Mouse (Mus musculus) layer of hippocampus, adult 2 months (tissue): ENCODE results near the gene E130308A19Rik. TPM values are rescaled to one million over a fixed set of nuclear protein-coding genes. Genes with fewer than 3 reads are reported as not detected.
A peak's percentile ranks its signal among the peaks of the same experiment; 100 is the strongest.

Source experiments
- DNase-seq, 2 experiments: peaks; one replicate each; pipeline ENCODE4 v3.0.0; 2022; ENCODE audit warnings: low spot score in 2 of 2
- H3K27ac ChIP-seq: fragments of 200-600 bp; 2 replicates; pipeline ENCODE4 v1.8.1; 2022
- H3K4me3 ChIP-seq: fragments of 200-600 bp; 2 replicates; pipeline ENCODE4 v1.8.1; 2022; ENCODE audit warnings: mild to moderate bottlenecking
- CTCF ChIP-seq: fragments of 200-600 bp; conservative IDR thresholded peaks from 2 replicates; pipeline ENCODE4 v1.8.1; 2022; ENCODE audit warnings: antibody characterized with exemption, mild to moderate bottlenecking, moderate library complexity
- total RNA-seq, 2 experiments: library from RNA; stranded (reverse); gene quantifications; 2 replicates each; pipeline ENCODE4 v1.2.3; 2021

E130308A19Rik gene
- total RNA-seq, 2 experiments from 2014 or later: 12.8 to 13.6 TPM

- no peak overlapping the region for H3K27ac ChIP-seq
- TF ChIP-seq CTCF: no peak
- no peak for DNase-seq
- no peak overlapping the region for H3K4me3 ChIP-seq
These were observed 20.5 kb upstream of the E130308A19Rik start for GRCm38 (mm10) chr4:59605501-59605900.

GRCm38 (mm10) chr4:59610411-59610810 is 15.6 kb upstream of the E130308A19Rik start:
- TF ChIP-seq CTCF: no peak

DNA sequence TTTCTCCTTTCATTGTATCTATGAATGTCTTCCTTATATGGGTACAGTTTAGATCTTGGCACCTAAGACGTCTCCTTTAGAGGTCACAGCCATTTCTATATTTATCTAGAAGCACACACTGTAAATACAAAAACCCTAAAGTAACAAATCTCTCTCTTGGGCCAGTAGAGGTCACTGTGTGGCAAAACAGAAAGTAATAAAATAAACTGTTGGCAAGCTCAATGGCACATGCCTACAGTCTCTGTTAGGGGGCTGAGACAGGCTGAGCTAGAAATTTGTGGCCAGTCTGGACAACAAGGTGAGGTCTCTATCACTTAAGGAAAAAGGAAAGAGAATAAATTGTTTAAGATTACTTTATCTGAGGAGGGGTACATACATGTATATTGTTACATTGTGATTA is 11.0 kb upstream of the E130308A19Rik start:
- H3K27ac ChIP-seq: no peak overlapping the region
- no peak for DNase-seq
- TF ChIP-seq CTCF: peak; percentile 72
- no peak overlapping the region for H3K4me3 ChIP-seq

More at GRCm38 (mm10) chr4:59610411-59610810, 15.6 kb upstream of the E130308A19Rik start:
- DNase-seq: no peak
- no peak overlapping the region for H3K4me3 ChIP-seq
- H3K27ac ChIP-seq: no peak overlapping the region

DNA sequence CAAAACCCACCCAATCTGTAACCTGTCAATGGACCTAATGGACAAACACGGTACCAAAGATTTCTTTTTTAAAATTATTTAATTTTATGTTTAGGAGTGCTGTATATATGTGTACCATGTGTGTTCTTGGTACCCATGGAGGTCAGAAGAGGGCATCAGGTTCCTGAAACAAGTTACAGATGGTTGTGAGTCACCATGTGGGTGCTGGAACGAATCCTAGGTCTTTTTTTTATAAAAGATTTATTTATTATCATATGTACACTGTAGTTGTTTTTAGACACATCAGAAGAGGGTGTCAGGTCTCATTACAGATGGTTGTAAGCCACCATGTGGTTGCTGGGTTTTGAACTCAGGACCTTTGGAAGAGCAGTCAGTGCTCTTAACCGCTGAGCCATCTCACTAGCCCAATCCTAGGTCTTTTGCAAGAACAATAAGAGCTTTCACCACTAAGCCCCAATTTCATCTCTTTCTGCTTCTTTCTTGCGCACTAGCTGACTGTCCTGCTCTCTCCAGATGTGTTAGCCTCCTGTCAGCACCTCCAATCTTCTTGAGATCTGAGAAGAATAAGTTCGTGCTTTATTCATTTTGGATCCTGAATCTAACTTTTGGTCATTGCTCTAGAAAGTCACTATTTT is 6.3 kb upstream of the E130308A19Rik start:
- DNase-seq: no peak
- H3K4me3 ChIP-seq: no peak overlapping the region
- no peak for TF ChIP-seq CTCF
- H3K27ac ChIP-seq: no peak overlapping the region

DNA sequence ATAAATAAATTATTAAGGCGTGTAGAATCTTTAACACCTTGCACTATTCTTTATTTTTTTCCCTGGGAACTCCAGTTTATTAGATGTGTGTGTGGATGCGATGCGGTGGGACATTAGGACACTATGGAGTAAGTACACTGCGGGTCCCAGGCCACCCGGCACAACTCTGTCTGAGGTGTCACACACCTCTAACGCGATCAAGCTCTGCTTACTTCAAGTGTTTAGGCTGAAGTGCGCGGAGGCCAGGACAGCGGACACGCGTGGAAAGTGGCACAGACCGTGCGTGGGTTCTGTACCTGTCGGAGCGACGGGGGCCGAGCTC is 374 bp upstream of the E130308A19Rik start:
- peak in 1 of 2 experiments; percentile 17 for DNase-seq
- TF ChIP-seq CTCF: no peak
- peak overlapping the region; percentile 87 for H3K4me3 ChIP-seq
- H3K27ac ChIP-seq: peak overlapping the region; percentile 87

DNA sequence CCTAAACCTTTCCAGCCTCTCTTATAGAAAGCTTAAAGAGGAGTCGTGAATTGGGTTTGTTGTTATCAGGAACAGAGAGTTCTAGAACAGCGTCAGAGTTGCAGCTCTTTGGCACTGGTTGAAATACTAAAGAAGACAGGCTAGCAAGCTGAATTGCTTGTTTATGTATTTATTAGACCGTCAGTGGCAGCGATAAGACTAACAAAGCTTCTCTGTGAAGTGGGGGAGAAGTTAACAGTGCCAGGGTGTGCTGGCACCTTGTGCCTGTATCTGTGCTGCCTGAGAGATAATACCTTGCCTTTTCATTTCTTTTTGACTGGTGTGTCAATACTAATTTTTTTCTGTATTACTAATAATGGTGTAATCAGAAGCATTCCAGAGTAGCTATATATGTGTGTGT is 2.2 kb downstream of the E130308A19Rik start:
- no peak for TF ChIP-seq CTCF
- Histone ChIP-seq H3K27ac (0 out of 2 replicates have a peak overlapping the region, but pooled peaks have one; percentile 20), H3K4me3 (no peak overlapping the region)
- DNase-seq: no peak

GRCm38 (mm10) chr4:59629076-59629874 is 3.3 kb downstream of the E130308A19Rik start:
- DNase-seq: no peak
- no peak for TF ChIP-seq CTCF
- Histone ChIP-seq H3K4me3 (no peak overlapping the region), H3K27ac (no peak overlapping the region)

DNA sequence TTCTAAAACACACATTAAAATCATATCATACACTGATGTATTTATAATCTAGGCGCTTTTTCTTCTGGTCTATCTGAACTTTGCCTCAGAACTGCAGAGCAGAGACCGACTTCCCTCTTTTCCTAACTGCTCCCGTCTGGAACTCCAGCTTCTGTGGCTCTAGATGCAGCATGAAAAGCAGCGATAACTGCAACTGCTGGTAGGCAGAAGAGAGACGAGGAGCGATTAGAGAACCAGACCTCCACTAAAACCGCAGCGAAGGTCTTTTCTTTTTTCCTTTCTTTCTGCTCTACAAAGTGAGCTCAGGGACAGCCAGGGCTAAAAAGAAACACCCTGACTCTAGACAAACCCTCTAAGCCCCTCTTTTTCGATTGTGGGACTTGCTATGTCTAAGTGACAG is 4.1 kb downstream of the E130308A19Rik start:
- H3K27ac ChIP-seq: no peak overlapping the region
- DNase-seq: no peak
- H3K4me3 ChIP-seq: no peak overlapping the region
- TF ChIP-seq CTCF: no peak

DNA sequence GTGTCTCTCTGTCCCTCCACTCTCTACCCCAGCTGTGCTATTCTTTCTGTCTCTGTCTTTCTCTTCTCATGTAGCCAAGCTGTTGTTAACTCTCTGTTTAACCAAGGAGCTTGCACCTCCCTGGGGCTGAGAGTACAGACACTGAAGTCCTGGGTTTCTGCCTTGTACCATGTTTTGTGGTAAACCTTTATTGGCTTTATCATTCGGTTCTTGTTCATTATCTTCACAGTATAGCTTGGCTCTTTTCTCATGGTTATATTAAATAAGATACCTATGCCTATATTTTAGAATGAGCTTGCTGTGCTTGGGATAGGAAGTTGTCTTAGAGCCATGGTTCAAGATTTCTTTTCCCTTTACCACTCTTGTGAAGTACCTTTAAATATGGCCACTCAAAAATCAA is 8.5 kb downstream of the E130308A19Rik start:
- Histone ChIP-seq H3K4me3 (no peak overlapping the region), H3K27ac (no peak overlapping the region)
- TF ChIP-seq CTCF: no peak
- DNase-seq: no peak

- no peak for TF ChIP-seq CTCF
- Histone ChIP-seq H3K4me3 (no peak overlapping the region), H3K27ac (no peak overlapping the region)
- no peak for DNase-seq
These were observed 13.2 kb downstream of the E130308A19Rik start for GRCm38 (mm10) chr4:59639163-59639562.

DNA sequence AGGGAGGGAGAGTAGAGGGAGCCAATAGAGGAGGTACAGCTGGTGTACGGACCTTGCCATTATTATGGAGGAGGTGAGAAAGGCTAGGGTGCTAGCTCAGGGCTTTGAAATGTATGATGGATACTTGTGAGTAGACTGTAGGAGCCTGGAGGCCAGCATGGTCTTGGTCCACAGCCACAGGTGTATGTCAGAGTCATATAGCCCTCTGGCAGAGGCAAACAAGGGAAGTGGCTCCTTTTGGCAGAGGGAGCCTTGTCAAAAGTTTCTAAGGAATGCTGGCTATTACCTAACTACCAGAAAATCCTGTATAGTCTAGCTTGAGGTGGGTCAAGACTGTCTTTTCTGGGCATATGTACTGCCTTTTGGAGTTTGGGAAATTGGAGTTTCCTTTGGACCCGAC is 14.7 kb downstream of the E130308A19Rik start:
- Histone ChIP-seq H3K4me3 (no peak overlapping the region), H3K27ac (no peak overlapping the region)
- TF ChIP-seq CTCF: no peak
- no peak for DNase-seq

- H3K4me3 ChIP-seq: no peak overlapping the region
- no peak for TF ChIP-seq CTCF
- DNase-seq: no peak
- no peak overlapping the region for H3K27ac ChIP-seq
These were observed 16.0 kb downstream of the E130308A19Rik start for GRCm38 (mm10) chr4:59642039-59642438.

GRCm38 (mm10) chr4:59642657-59643056 is 16.6 kb downstream of the E130308A19Rik start:
- DNase-seq: no peak
- no peak for TF ChIP-seq CTCF
- H3K4me3 ChIP-seq: no peak overlapping the region

DNA sequence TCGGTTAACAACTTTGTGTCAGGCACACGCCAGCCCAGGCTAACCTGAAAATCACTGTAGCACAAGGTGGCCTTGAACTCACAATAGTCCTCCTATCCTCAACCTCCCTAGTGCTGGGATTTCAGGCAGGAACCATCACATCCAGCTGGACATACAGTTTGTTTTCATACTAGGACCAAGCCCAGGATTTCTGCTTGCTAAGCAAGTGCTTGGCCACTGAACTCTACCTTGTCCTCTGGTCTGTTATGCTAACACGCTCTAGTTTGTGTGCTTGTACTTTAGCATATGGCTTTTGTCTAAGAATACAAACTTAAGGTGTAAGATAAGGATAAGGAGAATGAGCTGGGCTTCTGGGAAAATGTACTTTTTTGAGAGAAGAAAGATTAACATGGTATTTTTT is 18.4 kb downstream of the E130308A19Rik start:
- TF ChIP-seq CTCF: no peak
- H3K27ac ChIP-seq: no peak overlapping the region

More at GRCm38 (mm10) chr4:59642657-59643056, 16.6 kb downstream of the E130308A19Rik start:
- no peak overlapping the region for H3K27ac ChIP-seq

More for the DNA sequence above, 18.4 kb downstream of the E130308A19Rik start:
- DNase-seq: no peak
- H3K4me3 ChIP-seq: no peak overlapping the region
